Mouse (Mus musculus) ES-E14 (cell line): ENCODE data around the gene Slc2a3.

Experiments
- CHD2 ChIP-seq: IDR thresholded peaks from 2 replicates; pipeline ENCODE4 v1.6.1; 2014; ENCODE audit warnings: mild to moderate bottlenecking, low read depth, low read length, inconsistent platforms
- MAFK ChIP-seq: IDR thresholded peaks from 2 replicates; pipeline ENCODE4 v1.6.1; 2014; ENCODE audit warnings: mild to moderate bottlenecking, low read depth, low read length, inconsistent platforms; ENCODE audit not compliant: insufficient read depth
- ZNF384 ChIP-seq: IDR thresholded peaks from 2 replicates; pipeline ENCODE4 v1.6.1; 2012; ENCODE audit warnings: low read depth, low read length, inconsistent platforms

DNA sequence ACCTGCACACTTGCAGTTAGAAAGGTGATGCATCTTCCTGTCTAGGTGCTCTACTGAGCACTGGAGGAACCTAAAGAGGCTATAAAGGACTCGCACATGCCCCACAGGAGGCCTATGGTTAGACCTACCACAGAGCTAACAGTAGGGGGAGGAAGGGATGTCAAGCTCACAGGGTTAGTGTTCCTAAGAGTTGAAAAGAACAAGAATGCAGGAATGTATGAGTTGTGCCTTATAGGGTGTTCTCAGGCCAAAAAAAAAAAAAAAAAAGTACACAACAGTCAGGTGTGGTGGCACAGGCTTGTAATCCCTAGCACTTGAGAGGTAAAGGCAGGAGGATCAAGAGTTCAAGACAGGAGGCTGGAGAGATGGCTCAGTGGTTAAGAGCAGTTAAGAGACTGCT, 21.5 kb downstream of the Slc2a3 start:
- TF ChIP-seq MAFK (no peak), CHD2 (no peak), ZNF384 (peak; percentile 88)
